Mouse (Mus musculus): Measurements from ENCODE around the gene Gm3233. TPM values are rescaled to one million over a fixed set of nuclear protein-coding genes. Genes with fewer than 3 reads are reported as not detected.
"Not testable (repeated sequence)": the region's sequence is repeated elsewhere in the genome, so short reads cannot be mapped to it uniquely, and the experiment has no call there.

The Gm3233 gene
- polyA plus RNA-seq (2014; fragmentation: Nextera tagmentation; extraction: Ambion mirVana) = not detected in 2 replicates

DNA sequence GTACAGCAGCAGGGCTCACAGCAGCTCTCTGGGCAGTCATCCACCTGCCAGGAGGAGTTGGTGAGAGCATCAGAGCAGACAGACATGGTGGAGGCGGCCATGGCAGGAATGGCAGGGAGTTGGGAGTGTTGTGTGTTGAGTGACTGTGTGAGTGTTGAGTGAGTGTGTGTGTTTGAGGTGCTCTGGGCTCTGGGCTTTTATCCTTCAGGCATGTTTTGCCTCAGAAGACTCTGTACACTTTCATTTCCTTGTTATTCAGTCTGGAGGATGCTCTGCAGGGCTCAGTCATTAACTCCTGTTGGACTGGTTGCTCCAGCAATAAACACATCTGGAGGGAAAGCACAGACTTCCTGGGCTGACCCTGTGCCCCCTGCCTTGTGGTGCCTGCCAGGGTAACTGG lies at the start of gene Gm3233:
TSS of gene Gm3233 (minus strand) at position 101 of the 400 bp plus-strand sequence.
- H3K4me2 ChIP-seq (ENCODE audit: low read depth); DNase-seq (ENCODE audit: low spot score); H3K36me3 ChIP-seq (ENCODE audit: control insufficient read depth, insufficient read depth, low read length); H3K27ac ChIP-seq (ENCODE audit: low read depth, low read length); H3K4me3 ChIP-seq (ENCODE audit: low read depth, low read length); H3K9ac ChIP-seq (ENCODE audit: low read length); H3K27me3 ChIP-seq (ENCODE audit: control insufficient read depth, insufficient read depth, low read length); H3K9me3 ChIP-seq (ENCODE audit: control insufficient read depth, low read length); H3K4me1 ChIP-seq (ENCODE audit: control insufficient read depth, insufficient read depth, low read length); ATAC-seq (ENCODE audit: insufficient read depth, low FRiP score, low TSS enrichment): not testable (repeated sequence)
- WGBS = no CpG with 5 or more reads among the region's 1 CpGs

DNA sequence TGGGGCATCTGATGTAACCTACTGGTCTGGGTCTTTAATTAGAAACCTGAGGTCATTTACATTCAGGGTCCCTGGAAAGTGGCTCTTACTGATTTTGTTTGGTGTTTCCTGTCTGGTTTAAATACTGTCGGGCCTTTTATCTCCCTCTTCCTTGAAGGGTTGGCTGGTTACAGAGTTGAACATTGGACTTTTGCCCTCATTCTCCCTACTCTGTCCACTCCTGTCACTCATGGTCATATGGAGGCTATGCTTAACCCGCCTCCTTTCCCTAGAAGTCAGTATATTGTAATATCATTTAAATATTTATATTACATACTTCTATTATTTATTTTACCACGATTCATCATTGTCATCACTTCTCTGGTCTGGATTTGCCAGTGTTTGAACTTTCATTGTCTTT lies 44.6 kb upstream of the Gm3233 start:
- Histone ChIP-seq H3K9ac (ENCODE audit: low read length) (no peak overlapping the region), H3K36me3 (ENCODE audit: control insufficient read depth, insufficient read depth, low read length) (no peaks in the 10 kb centered on the region), H3K4me1 (ENCODE audit: control insufficient read depth, insufficient read depth, low read length) (no peaks in the 10 kb centered on the region), H3K4me2 (ENCODE audit: low read depth) (no peak overlapping the region), H3K4me3 (ENCODE audit: low read depth, low read length) (no peak overlapping the region), H3K27me3 (ENCODE audit: control insufficient read depth, insufficient read depth, low read length) (no peaks in the 10 kb centered on the region), H3K9me3 (ENCODE audit: control insufficient read depth, low read length) (no peaks in the 10 kb centered on the region), H3K27ac (ENCODE audit: low read depth, low read length) (no peak overlapping the region)
- WGBS = 89% methylated on average over 3 of the region's 3 CpGs
- ATAC-seq (ENCODE audit: insufficient read depth, low FRiP score, low TSS enrichment) (no peak), DNase-seq (ENCODE audit: low spot score) (no peak)

DNA sequence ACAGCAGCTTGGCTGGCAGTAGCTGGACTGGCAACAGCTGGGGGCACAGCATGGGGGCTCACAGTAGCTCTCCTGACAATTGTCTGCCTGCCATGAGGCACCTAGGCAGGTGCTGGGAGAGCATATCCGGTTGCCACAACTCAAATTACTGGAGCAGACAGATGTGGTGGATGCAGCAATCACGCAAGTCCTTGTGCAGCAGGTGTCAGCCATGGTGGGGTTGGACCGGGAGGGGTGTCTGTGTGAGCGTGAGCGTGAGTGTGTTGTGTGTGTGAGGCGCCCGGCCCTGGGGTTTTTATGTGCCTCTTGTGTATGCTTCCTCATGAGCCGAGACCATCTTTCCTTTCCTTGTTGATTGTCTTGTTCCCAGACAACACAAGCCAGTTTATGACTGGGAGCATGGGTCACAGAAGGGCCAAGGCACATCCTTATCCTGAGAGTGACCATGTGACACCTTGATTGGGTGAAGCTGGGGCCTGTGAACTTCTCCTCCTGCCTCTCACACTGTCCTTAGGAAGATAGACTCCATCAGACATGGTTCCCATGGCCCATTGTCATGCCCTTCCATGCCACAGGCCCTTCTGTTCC lies 39.5 kb upstream of the Gm3233 start, which contains the start of gene Gm19668:
TSS of gene Gm19668 (minus strand) at position 213 of the 588 bp plus-strand sequence.
- WGBS = 46% methylated on average over 8 of the region's 8 CpGs
- Histone ChIP-seq H3K4me1 (ENCODE audit: control insufficient read depth, insufficient read depth, low read length) (peaks cover 2% of the 10 kb centered on the region; the same call in 1 of the 2 replicates), H3K4me2 (ENCODE audit: low read depth) (no peak within 1 kb of the TSS), H3K36me3 (ENCODE audit: control insufficient read depth, insufficient read depth, low read length) (no peaks in the 10 kb centered on the region), H3K9me3 (ENCODE audit: control insufficient read depth, low read length) (no peaks in the 10 kb centered on the region), H3K27ac (ENCODE audit: low read depth, low read length) (0 out of 2 replicates have a peak within 1 kb of the TSS, but pooled peaks have one; percentile 8), H3K4me3 (ENCODE audit: low read depth, low read length) (no peak within 1 kb of the TSS), H3K27me3 (ENCODE audit: control insufficient read depth, insufficient read depth, low read length) (no peaks in the 10 kb centered on the region), H3K9ac (ENCODE audit: low read length) (no peak within 1 kb of the TSS)
- ATAC-seq (ENCODE audit: insufficient read depth, low FRiP score, low TSS enrichment) = no peak; the same call in 1 of the 2 replicates
- no peak for DNase-seq (ENCODE audit: low spot score)

DNA sequence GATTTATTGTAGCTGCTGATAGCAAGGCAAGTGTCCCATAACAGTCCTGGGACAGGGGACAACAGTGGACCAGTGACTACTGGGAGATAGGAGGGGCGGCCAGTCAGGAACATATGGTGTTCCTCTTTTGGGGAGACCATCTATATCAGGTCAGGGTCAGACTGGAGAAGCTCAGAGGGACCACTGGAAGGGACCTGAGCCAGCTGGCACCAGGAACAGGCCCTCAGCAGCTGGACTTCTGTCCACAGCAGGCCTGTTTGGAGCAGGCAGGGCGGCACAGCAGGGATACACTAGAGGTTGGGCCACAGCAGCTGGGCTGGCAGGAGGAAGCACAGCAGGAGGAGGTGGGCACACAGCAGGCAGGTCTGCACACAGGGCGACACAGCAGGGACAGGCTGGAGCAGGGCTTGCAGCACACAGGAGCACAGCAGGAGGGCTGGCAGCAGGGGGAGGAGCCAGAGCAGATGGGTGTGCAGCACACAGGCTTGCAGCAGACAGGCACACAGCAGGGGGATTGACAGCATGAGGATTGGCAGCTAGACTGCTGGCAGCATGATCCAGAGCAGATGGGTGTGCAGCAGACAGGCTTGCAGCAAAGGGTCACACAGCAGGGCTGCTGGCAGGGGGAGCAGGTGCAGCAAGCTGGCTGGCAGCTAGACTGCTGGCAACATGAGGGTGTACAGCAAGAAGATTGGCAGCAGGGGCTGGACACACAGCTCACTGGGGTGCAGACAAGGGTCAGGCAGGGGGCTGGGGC lies 38.9 kb upstream of the Gm3233 start:
- not testable (repeated sequence) for DNase-seq (ENCODE audit: low spot score); H3K4me1 ChIP-seq (ENCODE audit: control insufficient read depth, insufficient read depth, low read length); H3K9me3 ChIP-seq (ENCODE audit: control insufficient read depth, low read length); H3K36me3 ChIP-seq (ENCODE audit: control insufficient read depth, insufficient read depth, low read length); H3K9ac ChIP-seq (ENCODE audit: low read length); H3K4me2 ChIP-seq (ENCODE audit: low read depth); H3K27me3 ChIP-seq (ENCODE audit: control insufficient read depth, insufficient read depth, low read length); ATAC-seq (ENCODE audit: insufficient read depth, low FRiP score, low TSS enrichment); H3K4me3 ChIP-seq (ENCODE audit: low read depth, low read length)
- 42% methylated on average over 2 of the region's 3 CpGs for WGBS
- 0 out of 2 replicates have a peak overlapping the region, but pooled peaks have one; percentile 8 for H3K27ac ChIP-seq (ENCODE audit: low read depth, low read length)

DNA sequence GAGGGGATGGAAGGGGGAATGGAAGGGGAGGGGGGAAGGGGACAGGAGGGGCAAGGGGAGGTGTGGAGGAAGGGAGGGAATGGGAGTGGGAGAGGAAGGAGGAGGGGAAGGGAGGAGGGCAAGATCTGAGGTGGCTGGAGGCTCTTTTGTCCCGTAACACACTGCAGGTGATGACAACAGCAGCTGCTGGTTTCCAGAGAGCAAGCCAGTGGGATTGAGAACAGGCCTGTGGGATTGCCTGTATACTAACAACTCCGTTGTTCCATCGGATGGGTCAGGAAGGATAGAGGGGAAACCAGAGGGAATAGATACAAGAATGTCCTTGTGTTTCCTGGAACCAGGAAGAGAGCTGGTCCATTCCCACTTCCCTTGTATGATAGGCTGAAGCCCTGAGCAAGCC lies 38.2 kb upstream of the Gm3233 start:
- Histone ChIP-seq H3K9me3 (ENCODE audit: control insufficient read depth, low read length) (no peaks in the 10 kb centered on the region), H3K4me2 (ENCODE audit: low read depth) (no peak overlapping the region), H3K4me1 (ENCODE audit: control insufficient read depth, insufficient read depth, low read length) (peaks cover 2% of the 10 kb centered on the region; the same call in 1 of the 2 replicates), H3K27me3 (ENCODE audit: control insufficient read depth, insufficient read depth, low read length) (no peaks in the 10 kb centered on the region), H3K4me3 (ENCODE audit: low read depth, low read length) (no peak overlapping the region), H3K27ac (ENCODE audit: low read depth, low read length) (0 out of 2 replicates have a peak overlapping the region, but pooled peaks have one; percentile 8), H3K9ac (ENCODE audit: low read length) (no peak overlapping the region), H3K36me3 (ENCODE audit: control insufficient read depth, insufficient read depth, low read length) (no peaks in the 10 kb centered on the region)
- 18% methylated on average over 3 of the region's 3 CpGs for WGBS
- ATAC-seq (ENCODE audit: insufficient read depth, low FRiP score, low TSS enrichment) = no peak
- peak; percentile 25 for DNase-seq (ENCODE audit: low spot score)

DNA sequence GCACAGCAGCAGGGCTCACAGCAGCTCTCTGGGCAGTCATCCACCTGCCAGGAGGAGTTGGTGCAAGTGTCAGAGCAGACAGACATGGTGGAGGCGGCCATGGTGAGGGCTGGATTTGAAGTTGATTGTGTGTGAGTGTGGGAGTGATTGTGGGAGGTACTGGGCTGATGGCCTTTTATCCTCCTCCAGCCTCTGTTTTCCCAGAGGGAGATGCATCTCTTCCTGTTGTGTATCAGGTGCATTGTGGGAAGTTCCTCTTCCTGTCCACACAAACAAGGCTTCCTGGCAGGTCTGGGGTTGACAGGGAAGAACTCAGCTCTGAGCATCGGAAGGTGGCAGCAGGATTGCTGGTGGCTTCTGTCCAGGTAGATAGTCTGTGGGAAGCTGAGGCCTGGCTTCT lies 35.5 kb upstream of the Gm3233 start, which contains the start of gene Gm9639:
TSS of gene Gm9639 (minus strand) at position 101 of the 400 bp plus-strand sequence.
- ATAC-seq (ENCODE audit: insufficient read depth, low FRiP score, low TSS enrichment) = no peak
- no peak within 1 kb of the TSS for H3K4me2 ChIP-seq (ENCODE audit: low read depth)
- 44% methylated on average over 2 of the region's 2 CpGs for WGBS
- no peaks in the 10 kb centered on the region for H3K9me3 ChIP-seq (ENCODE audit: control insufficient read depth, low read length)
- H3K4me3 ChIP-seq (ENCODE audit: low read depth, low read length) = no peak within 1 kb of the TSS
- no peaks in the 10 kb centered on the region for H3K27me3 ChIP-seq (ENCODE audit: control insufficient read depth, insufficient read depth, low read length)
- DNase-seq (ENCODE audit: low spot score) = no peak
- peaks cover 2% of the 10 kb centered on the region; the same call in 1 of the 2 replicates for H3K4me1 ChIP-seq (ENCODE audit: control insufficient read depth, insufficient read depth, low read length)
- no peaks in the 10 kb centered on the region for H3K36me3 ChIP-seq (ENCODE audit: control insufficient read depth, insufficient read depth, low read length)
- no peak within 1 kb of the TSS for H3K27ac ChIP-seq (ENCODE audit: low read depth, low read length)
- H3K9ac ChIP-seq (ENCODE audit: low read length) = no peak within 1 kb of the TSS

DNA sequence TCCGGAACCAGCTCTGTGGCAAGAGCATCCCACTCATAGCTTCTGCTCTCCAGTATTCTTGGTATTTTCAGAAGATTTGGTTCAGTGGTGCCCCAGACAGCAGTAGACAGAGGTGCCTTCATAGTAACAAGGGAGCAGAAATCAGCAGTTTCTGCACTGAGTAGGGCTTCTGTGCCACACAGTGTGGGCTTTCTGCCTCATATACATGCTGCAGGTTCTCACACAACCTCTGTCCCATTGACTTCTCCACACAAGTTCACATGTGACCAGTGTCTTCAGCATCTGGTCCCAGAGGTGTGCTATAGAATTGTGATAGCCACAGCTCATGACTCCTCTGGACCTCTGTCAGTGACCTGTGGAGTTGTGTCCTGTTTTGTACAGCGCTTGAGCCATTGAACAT lies 29.1 kb upstream of the Gm3233 start:
- DNase-seq (ENCODE audit: low spot score) (no peak), ATAC-seq (ENCODE audit: insufficient read depth, low FRiP score, low TSS enrichment) (no peak)
- Histone ChIP-seq H3K27ac (ENCODE audit: low read depth, low read length) (no peak overlapping the region), H3K4me2 (ENCODE audit: low read depth) (no peak overlapping the region), H3K4me3 (ENCODE audit: low read depth, low read length) (no peak overlapping the region), H3K27me3 (ENCODE audit: control insufficient read depth, insufficient read depth, low read length) (no peaks in the 10 kb centered on the region), H3K36me3 (ENCODE audit: control insufficient read depth, insufficient read depth, low read length) (no peaks in the 10 kb centered on the region), H3K4me1 (ENCODE audit: control insufficient read depth, insufficient read depth, low read length) (no peaks in the 10 kb centered on the region), H3K9me3 (ENCODE audit: control insufficient read depth, low read length) (no peaks in the 10 kb centered on the region), H3K9ac (ENCODE audit: low read length) (no peak overlapping the region)
- WGBS = 76% methylated on average over 2 of the region's 2 CpGs

DNA sequence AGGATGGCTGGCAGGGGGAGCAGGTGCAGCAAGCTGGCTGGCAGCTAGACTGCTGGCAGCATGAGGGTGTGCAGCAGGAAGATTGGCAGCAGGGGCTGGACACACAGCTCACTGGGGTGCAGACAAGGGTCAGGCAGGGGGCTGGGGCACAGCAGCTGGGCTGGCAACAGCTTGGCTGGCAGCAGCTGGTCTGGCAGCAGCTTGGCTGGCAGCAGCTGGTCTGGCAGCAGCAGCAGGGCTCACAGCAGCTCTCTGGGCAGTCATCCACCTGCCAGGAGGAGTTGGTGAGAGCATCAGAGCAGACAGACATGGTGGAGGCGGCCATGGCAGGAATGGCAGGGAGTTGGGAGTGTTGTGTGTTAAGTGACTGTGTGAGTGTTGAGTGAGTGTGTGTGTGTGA lies 28.4 kb upstream of the Gm3233 start, which contains the start of gene Gm7137:
TSS of gene Gm7137 (minus strand) at position 325 of the 400 bp plus-strand sequence.
- not testable (repeated sequence) for H3K4me3 ChIP-seq (ENCODE audit: low read depth, low read length); H3K4me1 ChIP-seq (ENCODE audit: control insufficient read depth, insufficient read depth, low read length); ATAC-seq (ENCODE audit: insufficient read depth, low FRiP score, low TSS enrichment); H3K4me2 ChIP-seq (ENCODE audit: low read depth); H3K9me3 ChIP-seq (ENCODE audit: control insufficient read depth, low read length); H3K27ac ChIP-seq (ENCODE audit: low read depth, low read length); H3K36me3 ChIP-seq (ENCODE audit: control insufficient read depth, insufficient read depth, low read length); H3K9ac ChIP-seq (ENCODE audit: low read length); H3K27me3 ChIP-seq (ENCODE audit: control insufficient read depth, insufficient read depth, low read length)
- 63% methylated on average over 1 of the region's 1 CpGs for WGBS
- peak; percentile 9 for DNase-seq (ENCODE audit: low spot score)

All from neural tube, embryonic 11.5 days (tissue).